Mouse (Mus musculus): ENCODE data around the gene Mymx.

Gene Mymx

DNA sequence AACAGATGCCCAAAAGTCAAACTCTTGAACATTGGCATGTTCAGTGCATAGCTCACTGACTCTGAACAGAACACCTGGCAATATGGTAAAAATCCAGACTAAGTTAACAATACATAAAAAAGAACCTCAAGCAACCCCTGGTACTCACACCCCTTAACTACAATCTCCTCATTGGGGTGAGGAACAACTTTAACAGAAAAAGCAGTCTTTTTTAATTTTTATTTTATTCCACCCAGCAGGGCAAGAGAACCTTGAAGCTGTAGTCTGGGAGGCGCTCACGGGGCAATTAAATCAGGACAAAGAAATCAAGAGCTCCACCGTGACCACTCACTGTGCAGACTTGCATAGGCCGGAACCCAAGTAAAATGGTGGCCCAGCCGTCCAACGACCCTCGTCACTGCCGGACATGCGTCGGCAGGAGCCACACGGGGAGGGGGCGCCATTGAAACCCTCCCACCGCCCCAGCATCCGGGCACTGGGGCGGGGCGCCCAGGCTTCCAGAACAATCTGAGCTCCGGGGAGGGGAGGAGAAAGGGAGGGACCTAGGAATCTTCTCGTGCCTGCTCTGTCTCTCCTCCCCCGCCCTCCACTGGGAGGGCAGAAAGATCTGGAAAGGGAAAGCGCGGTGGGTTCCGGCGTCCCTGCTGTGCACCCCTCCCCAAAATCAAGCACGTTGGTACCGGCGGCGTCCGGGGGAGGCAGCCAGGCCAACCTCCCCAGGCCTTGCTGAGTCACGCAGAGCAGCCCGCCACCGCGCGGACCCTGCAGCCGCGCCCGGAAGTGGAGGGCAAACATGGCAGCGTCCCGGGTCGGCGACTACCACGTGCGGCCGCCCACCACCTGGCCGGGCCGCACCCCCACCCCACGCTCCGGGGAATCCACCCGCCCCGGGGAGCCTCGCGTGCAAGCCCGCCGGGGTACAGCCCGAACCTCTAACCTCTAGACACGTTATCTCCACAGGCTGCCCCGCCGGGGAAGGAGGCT is 29.5 kb downstream of the Mymx start:
- peak in 1 of 2 experiments; percentile 55 for DNase-seq (ENCODE audit: low spot score in 2 of 2)

- no peak for DNase-seq (ENCODE audit: low spot score in 2 of 2)
Observed at GRCm38 (mm10) chr17:45569999-45570398, 31.9 kb downstream of the Mymx start.

DNA sequence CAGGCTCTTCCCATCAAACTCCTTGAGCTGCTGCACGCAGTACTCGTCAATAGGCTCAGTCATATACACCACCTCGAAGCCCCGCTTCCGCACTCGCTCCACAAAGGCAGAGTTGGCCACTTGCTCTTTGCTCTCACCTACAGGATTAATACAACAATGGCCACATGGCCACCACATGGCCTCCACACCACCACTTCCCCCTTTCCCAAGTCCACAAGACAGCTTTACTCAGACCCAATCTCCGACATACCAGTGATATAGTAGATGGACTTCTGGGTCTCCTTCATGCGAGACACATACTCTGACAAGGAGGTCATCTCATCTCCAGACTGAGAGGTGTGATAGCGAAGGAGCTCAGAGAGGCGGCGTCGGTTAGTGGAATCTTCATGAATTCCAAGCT is 32.9 kb downstream of the Mymx start:
- no peak for DNase-seq (ENCODE audit: low spot score in 2 of 2)

- no peak for DNase-seq (ENCODE audit: low spot score in 2 of 2)
Observed at GRCm38 (mm10) chr17:45567162-45567601, 34.7 kb downstream of the Mymx start.

- DNase-seq (ENCODE audit: low spot score in 2 of 2): no peak
Observed at GRCm38 (mm10) chr17:45566360-45567161, 35.3 kb downstream of the Mymx start.

- DNase-seq (ENCODE audit: low spot score in 2 of 2): no peak
Observed at GRCm38 (mm10) chr17:45566031-45566359, 35.9 kb downstream of the Mymx start.

DNA sequence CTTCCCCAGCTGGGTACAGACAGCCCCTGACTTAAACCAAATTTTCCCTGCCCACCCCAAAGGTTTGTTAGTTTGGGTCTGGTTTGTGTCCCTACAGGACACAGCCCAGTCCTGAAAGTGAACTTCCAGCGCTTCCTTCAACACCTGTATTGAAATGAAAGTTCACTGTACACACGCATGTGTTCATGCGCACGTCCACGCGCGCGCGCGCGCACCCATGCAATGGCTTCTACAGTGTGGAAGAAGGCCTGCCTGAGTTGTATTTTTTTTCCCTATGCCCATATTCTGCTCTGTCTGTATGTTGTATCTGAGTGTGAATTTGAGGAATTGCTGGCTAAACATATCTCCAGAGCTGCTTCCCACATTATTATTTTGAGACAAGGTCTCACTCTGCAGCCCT is 36.8 kb downstream of the Mymx start:
- DNase-seq (ENCODE audit: low spot score in 2 of 2): no peak

GRCm38 (mm10) chr17:45564531-45565084 is 37.3 kb downstream of the Mymx start:
- no peak for DNase-seq (ENCODE audit: low spot score in 2 of 2)

GRCm38 (mm10) chr17:45563655-45564530 is 38.0 kb downstream of the Mymx start, which contains the start of gene Slc35b2:
Slc35b2 (plus strand) TSS chr17:45563874.
- DNase-seq (ENCODE audit: low spot score in 2 of 2): peak; percentile 71 to 80

GRCm38 (mm10) chr17:45563216-45563615 is 38.7 kb downstream of the Mymx start:
- no peak for DNase-seq (ENCODE audit: low spot score in 2 of 2)

DNA sequence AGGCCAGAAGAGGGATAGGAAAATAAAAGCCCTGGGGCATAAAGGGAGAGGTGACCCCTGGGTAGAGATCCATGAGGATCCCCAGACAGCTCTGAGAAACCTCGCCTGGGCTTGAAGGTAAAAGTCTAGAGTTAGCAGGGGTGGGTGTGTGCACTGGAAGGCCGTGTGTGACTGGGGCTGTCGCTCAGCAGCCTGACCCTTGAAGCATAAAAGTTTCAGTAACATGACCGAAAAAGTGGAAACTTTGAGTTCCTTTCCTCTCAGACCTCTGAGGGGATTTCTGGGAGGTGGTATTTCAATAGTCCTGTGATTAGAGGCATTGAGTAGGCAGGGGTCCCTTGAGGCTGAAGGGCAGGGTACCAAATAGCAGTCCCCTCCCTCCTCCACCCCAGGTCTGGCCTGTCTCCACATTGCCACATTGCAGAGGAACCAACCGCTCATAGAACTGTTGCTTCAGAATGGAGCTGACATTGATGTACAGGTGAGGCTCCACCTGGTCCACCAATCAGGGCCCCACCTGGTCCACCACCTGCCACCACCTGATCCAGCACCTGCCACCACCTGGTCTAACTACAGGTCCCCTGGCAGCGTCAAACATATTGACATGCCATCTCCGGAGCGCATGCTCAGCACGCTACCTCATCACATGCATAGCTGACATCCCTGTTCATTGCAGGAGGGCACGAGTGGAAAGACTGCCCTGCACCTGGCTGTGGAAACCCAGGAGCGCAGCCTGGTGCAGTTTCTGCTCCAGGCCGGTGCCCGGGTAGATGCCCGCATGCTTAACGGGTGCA is 42.0 kb downstream of the Mymx start:
- DNase-seq (ENCODE audit: low spot score in 2 of 2): no peak

- no peak for DNase-seq (ENCODE audit: low spot score in 2 of 2)
Observed at GRCm38 (mm10) chr17:45557998-45558862, 43.7 kb downstream of the Mymx start.

DNA sequence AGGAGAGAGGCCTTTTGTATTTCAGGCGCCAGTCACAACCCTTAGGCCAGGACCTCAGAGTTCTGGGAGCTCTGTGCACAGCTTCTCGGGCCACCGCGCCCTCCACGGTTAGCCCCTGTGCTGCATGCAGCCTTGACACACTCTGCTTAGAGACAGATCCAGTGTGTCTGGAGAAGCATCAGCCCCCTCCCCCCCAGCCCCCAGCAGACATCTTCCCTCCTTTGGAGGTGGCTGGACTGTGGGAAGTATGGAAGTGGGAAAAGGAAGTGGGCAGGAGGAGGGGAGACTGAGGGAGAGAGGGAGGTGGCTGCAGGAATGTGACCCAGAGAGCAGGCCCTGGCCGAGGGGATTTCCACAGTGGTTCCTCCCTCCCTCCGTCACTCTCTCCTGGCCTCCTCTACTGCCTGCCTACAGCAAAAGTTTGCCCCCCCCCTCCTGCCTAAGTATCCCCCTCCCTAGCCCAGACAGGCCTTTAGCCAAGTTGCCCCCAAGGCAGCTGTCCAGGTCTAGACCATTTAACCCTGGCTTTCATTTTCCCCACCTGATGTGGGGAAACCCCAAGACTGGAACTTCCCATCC is 44.6 kb downstream of the Mymx start:
- no peak for DNase-seq (ENCODE audit: low spot score in 2 of 2)

GRCm38 (mm10) chr17:45556514-45557245 is 45.2 kb downstream of the Mymx start:
- no peak for DNase-seq (ENCODE audit: low spot score in 2 of 2)

GRCm38 (mm10) chr17:45556107-45556489 is 45.8 kb downstream of the Mymx start:
- no peak for DNase-seq (ENCODE audit: low spot score in 2 of 2)

DNA sequence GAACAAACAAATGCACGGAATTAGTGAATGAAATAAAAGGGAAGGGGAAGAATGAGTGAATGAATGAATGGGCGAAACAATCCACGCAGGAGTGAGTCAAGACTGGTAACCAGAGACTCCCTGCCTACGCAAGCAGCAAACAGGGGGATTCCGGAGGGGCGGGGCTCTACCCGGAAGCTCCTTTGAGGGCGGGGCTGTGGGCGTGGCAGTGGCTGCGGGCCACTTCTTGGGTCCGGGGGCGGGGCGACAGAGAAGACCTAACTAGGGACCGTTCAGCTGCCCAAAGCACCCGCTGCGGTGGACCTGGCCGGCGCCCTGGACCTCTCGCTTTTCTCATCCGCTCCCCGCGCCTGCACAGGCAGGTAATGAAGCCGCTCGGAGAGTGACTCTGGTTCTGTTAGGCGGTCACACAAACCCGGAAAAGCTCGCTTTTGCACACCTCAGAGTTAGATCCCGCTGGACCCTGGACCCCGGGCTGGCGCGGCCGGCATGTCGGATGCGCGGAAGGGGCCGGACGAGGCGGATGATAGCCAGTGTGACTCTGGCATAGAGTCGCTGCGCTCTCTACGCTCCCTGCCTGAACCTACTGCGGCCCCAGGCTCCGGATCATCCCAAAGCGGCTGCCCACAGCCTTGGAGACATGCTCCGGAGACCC is 46.3 kb downstream of the Mymx start, which contains the start of gene Nfkbie:
Gene Nfkbie, plus strand, starts transcription at position 252 of the 655 bp plus-strand sequence.
- peak; percentile 79 to 84 for DNase-seq (ENCODE audit: low spot score in 2 of 2)

- no peak for DNase-seq (ENCODE audit: low spot score in 2 of 2)
Observed at GRCm38 (mm10) chr17:45554420-45554819, 47.5 kb downstream of the Mymx start.

- DNase-seq (ENCODE audit: low spot score in 2 of 2): no peak
Observed at GRCm38 (mm10) chr17:45553065-45553464, 48.8 kb downstream of the Mymx start.

Data from frontal cortex, postnatal 25 days (tissue).